Mouse (Mus musculus): ENCODE results near the gene Wars. TPM values are rescaled to one million over a fixed set of nuclear protein-coding genes. Genes with fewer than 3 reads are reported as not detected.

The Wars gene
- total RNA-seq, 1 experiment from 2014 or later = 50.3 TPM

DNA sequence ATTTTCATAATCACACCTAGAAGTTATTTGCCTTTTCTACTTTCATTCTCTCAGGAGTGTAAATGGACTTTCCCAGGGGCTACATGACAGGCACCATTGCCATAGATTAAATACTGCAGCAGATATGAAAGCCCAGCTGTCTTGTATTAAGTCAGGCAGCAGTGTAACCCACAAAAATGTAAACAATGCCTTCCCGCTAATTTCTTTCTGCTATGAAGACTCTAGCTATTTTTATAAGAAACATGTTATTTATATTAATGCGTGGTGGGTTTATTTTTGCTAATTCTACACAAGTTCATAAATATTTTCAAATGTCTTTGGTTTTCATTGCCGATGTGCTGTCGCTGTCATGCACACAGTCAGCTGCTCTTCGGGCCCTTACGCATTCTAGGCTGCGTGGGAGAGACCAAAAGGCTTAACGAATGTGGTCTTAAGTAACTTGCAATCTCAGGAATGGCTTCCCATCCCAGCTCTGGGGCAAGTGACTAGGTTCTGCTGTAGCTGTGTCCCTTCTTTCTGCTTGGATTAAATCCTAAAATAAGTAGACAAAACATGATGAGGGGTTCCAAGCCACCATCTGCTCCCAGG is 16.0 kb upstream of the Wars start:
- DNase-seq = no peak

DNA sequence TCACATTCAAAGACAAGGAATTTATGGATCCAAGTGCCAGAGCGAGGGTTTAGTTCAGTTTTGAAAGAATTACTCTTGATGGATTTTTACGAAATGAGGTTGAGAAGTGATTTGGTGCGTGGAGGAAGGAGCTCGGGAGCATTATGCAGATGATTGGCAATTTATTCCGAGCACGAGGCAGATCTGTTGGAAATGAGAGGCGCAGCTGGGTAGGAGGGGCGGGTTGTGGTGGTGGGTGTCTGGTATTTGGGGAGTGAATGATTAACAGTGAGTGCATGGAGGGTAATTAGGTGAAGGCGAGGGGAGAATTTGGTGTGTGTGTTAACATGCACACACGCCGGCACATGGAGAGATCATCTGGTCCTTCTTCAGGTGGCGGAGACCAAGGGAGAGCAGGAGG is 12.4 kb upstream of the Wars start:
- DNase-seq = no peak

GRCm38 (mm10) chr12:108905620-108906302 is 11.8 kb upstream of the Wars start:
- DNase-seq = no peak

DNA sequence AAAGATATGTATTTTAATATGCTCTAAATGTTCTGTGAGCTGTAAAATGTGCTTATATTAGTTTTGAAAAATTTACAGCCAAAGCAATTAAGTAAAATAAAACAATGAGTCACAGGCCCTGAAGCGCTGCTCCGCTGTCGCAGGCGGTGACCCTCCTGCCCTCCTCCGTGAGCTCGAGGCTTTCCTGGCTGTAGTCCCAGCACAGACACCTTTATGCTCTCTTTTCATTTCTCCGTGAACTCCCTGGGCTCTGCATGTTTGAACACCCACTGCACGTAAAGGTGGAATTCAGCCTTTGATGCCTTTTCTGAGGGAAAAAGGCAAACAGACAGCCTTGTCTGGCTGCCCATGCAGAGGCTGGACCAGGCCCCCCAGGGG is 10.3 kb upstream of the Wars start:
- DNase-seq = peak; percentile 19

- DNase-seq = peak; percentile 75
These were observed 9.8 kb upstream of the Wars start for GRCm38 (mm10) chr12:108903600-108904275.

- DNase-seq = peak; percentile 74
These were observed 9.0 kb upstream of the Wars start for GRCm38 (mm10) chr12:108902940-108903339.

GRCm38 (mm10) chr12:108901346-108901745 is 7.4 kb upstream of the Wars start:
- DNase-seq = no peak

GRCm38 (mm10) chr12:108896006-108896405 is 2.0 kb upstream of the Wars start:
- DNase-seq = peak; percentile 64

- no peak for DNase-seq
These were observed 450 bp upstream of the Wars start for GRCm38 (mm10) chr12:108894432-108894816.

DNA sequence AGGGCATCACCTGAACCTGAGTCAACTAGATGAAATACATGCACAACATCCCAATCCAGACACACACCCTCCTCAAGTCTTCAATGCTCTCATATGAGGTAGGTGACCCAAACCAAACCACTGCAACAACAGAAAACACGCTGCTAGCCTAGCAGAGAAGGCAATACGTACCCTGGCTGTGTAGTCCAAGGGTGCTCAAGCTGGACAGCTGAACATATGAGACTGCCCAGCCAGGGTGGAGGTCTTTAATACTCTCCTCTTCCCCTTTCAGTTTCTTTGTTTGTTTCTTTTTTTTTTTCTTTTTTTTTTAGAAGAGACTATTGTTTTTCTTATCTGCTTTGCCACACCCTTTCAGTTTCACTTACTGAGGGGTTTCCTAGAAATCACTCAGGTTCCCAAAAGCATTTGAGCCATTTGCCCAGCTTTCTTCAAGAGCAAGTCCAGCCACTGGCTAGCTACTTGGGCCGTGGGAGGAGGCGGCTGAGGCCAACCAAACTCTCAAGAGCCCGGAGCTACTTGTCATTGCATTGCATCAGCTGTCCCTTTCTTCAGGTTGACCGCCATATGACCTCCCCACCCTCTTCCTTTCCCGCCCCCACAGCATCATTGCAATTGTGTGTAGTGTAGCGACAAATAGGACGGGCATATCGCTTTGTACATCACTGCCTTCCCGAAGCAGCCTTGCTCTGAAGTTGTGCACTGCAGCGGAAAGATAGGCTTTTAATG is 822 bp downstream of the Wars start, which contains the start of gene Wdr25:
Gene Wdr25 (plus strand): TSS at position 643 of the 726 bp plus-strand sequence.
- DNase-seq = no peak

GRCm38 (mm10) chr12:108888632-108889031 is 5.3 kb downstream of the Wars start:
- DNase-seq = no peak

DNA sequence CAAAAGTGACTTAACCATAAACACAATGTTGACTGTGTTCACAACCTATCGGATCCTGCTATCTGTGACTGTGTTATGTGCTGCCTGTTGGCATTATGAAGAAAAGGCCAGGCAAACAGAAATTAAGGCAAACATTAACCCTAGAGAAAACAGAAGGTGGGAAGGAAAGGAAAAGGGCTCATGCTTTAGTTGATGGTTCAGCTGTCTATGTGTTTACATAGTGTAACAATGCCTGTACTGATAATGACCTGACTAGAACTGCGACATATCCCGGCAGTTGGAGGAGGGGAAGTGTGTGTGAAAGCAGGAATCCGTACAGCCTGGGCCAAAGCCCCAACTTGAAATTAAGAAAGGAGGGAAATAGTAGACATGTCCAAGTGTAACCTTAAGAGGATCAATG is 6.9 kb downstream of the Wars start:
- no peak for DNase-seq

DNA sequence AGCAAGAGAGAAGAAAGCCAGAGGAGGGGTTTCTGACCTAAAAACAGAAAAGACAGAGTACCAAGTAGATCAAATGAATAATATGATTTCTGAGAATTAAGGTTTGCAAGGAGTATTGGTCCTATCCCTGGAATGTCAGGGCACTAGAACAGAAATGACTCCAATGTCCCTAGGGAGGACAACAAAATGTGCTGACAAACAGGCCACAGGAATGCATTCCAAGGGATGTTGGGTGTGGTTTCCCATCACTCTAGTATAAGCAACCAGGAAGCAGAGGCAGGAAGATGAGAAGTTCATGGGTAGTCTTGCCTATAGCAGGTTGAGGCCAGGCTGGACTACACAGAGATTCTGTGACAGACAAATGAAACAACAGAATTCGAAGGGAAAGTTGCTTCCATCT is 8.1 kb downstream of the Wars start:
- DNase-seq = no peak

- DNase-seq = peak; percentile 51
These were observed 11.2 kb downstream of the Wars start for GRCm38 (mm10) chr12:108882776-108883175.

DNA sequence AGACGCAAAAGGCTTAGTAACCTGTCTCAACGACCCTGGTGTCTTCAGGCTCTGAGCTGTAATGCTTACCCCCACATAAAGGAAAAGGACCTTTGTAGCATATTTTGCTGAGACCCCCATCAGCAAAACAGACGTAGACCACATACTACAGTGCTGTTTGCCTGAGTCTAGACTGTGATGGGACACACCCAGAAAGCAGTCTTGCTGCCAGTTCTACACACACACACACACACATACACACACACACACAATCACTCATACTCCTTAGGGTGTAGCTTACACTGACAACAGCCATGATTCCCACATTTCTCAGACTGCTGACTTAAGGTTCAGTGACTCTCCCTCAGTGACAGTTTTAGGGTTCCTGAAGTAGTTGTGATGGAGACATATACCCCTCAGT is 12.8 kb downstream of the Wars start:
- no peak for DNase-seq

DNA sequence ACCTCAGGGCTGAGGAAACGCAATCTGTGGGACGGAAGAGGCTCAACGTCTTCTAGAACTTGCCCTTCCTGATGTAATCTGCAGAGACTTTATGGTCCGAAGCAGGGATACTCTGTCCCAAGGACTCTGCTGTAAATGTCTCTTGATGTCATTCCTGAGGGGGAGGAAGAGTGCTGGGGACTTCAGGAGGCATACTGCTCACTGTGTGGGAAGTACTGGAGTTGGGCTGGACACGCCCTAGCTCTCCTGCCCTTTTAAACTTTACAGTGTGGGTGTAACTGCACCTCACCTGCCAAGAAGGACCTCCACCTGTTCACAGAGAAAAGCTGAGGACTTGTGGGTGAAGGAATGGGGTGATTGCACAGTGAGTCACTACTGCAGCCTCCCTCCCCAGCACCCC is 13.4 kb downstream of the Wars start:
- DNase-seq = no peak

DNA sequence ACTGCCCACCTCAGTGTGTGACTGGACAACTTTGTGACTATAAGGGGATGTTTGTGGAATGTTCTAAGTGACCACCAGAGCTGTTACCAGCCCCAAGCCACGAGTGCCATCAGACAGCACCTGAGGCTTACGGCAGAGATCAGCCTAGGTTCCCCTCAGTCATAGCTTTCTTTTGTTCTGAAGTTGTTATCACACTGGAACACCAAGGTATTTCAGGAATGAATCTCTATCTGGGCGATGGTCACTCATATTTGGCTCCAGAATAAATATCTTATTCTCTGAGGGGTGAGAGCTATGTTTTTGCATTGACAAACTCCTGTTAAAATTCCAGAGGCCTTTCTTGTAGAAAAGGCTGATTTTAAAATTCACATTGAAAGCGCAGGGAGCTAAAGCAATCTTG is 14.8 kb downstream of the Wars start:
- no peak for DNase-seq

DNA sequence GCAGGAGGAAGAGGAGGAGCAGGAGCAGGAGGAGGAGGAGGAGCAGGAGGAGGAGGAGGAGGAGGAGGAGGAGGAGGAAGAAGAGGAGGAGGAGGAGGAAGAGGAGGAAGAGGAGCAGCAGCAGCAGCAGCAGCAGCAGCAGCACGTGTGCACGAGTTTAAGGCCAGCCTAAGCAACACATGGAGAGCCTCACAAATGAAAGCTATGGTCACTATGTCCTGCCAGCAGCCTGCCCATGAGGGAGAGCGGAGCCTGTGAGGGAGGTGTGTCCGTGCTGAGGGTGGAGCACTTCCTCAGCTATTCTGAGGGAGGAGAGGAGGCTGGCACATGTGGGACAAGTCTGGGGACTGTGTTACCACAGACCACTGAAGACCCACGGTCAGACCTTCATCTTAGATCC is 20.9 kb downstream of the Wars start:
- no peak for DNase-seq

GRCm38 (mm10) chr12:108869575-108869974 is 24.4 kb downstream of the Wars start:
- DNase-seq = peak; percentile 38

GRCm38 (mm10) chr12:108865007-108865494 is 28.9 kb downstream of the Wars start:
- DNase-seq = peak; percentile 23

GRCm38 (mm10) chr12:108858486-108858885 is 35.5 kb downstream of the Wars start:
- DNase-seq = no peak

DNA sequence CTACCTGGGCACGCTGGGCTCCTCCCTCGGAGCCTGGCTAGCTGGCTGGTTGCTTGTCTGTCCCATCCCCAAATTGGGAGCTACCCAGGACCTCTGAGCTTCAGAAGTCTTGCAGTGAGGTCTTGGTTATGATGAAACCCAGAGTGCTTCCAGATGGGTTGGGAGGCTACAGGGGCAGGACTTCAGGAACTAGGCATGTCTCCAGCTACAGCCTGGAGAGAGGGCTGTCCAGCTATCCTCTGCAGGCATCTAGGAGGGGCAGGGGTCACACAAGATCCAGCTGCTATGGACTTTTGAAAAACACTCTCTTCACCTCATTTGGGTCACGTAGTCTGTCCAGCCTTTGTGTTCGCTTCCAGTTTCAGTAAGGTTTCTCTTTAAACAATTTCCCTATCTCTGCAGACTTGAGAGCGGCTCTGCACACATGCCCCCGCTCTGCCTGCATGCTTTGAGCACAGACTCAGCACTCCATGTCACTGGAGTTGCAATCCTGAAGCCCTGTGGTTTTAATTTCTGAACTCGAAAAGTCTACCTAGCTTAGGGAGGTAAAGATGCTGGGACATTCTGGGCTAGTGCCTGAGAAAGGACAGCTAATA is 36.3 kb downstream of the Wars start:
- no peak for DNase-seq

Data from adrenal gland, postnatal 14 days (tissue).